Mouse (Mus musculus): Measurements from ENCODE around the gene Cfap46. TPM values are rescaled to one million over a fixed set of nuclear protein-coding genes. Genes with fewer than 3 reads are reported as not detected.

Cfap46 gene
- total RNA-seq (2018; cell fraction: chromatin; rRNA removed) = not detected
- not detected for total RNA-seq (2018; cell fraction: cytosol; rRNA removed)
- not detected for total RNA-seq (2018; cell fraction: nucleus; rRNA removed)
- polyA plus RNA-seq (2018) = not detected in 3 replicates

DNA sequence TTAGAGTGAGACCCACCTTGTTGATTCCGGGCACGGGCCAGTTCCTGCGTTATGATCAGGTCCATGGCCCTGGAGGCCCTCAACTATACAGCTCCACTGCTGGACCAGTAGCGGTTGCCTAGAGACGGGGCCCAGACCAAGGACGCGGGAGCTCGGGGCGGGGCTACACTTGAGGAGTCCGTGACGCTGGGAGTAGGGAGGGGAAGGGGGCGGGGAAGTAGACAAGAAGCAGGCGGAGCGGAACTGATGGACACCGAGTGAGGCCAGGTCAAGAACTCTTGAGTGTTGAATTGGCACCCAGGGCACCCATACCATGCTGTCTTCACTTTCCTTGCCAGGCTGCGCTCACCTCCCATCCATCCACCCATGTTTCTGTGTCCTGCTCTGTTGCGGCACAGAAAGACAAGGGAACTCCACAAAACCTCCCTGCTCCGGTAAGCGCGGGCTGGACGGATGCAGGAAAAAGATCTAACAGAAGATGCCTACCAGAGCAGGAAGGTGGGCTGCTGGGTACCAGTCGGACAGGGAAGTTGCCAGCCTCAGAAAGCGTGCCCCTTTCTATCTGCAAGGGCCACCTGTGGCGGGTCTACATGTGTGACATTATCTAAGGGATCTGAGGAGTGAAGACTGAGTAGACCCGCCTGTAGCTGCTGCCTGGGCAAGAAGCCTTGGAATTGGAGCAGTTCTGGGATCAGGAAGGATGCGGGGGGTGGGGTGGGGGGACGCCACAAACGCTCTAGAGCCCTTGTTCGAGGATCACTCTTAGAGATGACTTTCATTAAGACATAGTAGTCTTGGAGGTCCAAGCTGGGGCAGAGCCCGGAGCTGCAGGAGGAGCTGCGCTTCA lies at the start of gene Cfap46:
TSS of gene Cfap46 (minus strand) at position 112 of the 847 bp plus-strand sequence.
- H3K4me3 ChIP-seq (ENCODE audit: inconsistent target) = peak within 1 kb of the TSS; percentile 19; the same call in 1 of the 2 replicates
- no peak within 1 kb of the TSS for H3K27ac ChIP-seq
- 3% methylated on average over 31 of the region's 31 CpGs for WGBS (ENCODE audit: missing documents)
- H3K36me3 ChIP-seq (ENCODE audit: inconsistent target) = no peaks in the 10 kb centered on the region
- no peaks in the 10 kb centered on the region for H3K79me2 ChIP-seq (ENCODE audit: inconsistent target)

DNA sequence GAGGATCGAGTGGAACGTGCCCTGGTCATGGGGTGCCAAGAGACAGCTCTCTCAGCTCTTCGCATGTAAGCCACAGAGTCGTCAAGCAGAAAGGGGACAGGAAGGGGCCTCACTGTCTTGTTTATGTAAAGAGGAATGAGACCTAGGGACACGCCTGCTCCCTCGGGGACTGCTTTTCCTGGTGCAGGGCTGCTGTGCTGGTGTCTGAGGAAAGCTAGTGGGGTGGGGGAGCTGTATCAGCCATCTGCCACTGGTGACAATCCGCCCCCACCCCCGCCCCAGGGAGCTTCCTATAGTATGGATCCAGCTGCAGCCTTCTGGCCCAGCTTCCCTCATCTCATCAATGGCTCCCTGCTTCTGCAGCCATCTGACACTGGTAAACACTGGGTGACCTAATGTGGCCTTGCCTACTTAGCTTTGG lies 47.7 kb upstream of the Cfap46 start:
- H3K36me3 ChIP-seq (ENCODE audit: inconsistent target) = no peaks in the 10 kb centered on the region
- no peaks in the 10 kb centered on the region for H3K79me2 ChIP-seq (ENCODE audit: inconsistent target)
- no peak overlapping the region for H3K4me3 ChIP-seq (ENCODE audit: inconsistent target)
- no peak overlapping the region for H3K27ac ChIP-seq
- WGBS (ENCODE audit: missing documents) = 26% methylated on average over 8 of the region's 8 CpGs

DNA sequence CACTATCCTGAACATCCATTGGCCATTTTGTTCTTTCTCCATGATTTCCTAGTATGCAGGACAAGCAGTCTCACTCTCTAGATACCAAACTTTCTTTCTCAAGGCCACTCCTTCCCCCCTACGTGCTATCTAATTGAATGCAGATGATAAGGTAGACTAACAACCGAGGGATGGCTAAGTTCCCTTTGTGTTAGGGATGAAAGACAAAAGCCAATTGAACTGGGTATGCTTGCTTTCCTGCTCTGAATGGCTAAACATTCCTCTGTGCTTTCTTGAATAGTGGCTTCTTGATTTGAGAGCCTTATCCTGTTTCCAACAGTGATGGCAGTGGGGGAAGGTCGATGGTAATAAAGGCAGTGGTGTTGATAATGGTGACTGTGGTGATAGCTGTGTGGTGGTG lies 43.5 kb upstream of the Cfap46 start:
- WGBS (ENCODE audit: missing documents) = 49% methylated on average over 3 of the region's 3 CpGs
- Histone ChIP-seq H3K36me3 (ENCODE audit: inconsistent target) (no peaks in the 10 kb centered on the region), H3K79me2 (ENCODE audit: inconsistent target) (no peaks in the 10 kb centered on the region), H3K4me3 (ENCODE audit: inconsistent target) (no peak overlapping the region), H3K27ac (no peak overlapping the region)

DNA sequence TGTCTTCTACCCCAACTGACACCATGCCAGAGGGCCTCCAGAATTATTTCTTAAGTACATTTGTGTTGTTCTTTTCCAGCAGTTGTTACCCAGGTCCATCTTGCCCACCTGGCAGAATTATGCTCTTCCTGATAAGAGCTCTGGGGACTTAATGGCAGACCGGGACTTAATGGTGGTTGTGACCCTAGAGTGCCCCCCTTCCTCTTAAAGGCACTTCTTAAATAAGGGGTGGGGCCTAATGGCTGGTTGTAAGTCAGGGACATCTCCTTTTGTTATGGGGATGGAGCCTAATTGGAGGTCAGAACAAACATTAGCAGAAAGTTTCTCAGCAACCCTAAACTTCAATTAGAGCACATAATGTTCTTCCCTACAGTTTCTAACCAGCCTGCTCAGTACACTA lies 42.0 kb upstream of the Cfap46 start:
- WGBS (ENCODE audit: missing documents) = 47% methylated on average over 1 of the region's 1 CpGs
- H3K27ac ChIP-seq = no peak overlapping the region
- H3K36me3 ChIP-seq (ENCODE audit: inconsistent target) = no peaks in the 10 kb centered on the region

DNA sequence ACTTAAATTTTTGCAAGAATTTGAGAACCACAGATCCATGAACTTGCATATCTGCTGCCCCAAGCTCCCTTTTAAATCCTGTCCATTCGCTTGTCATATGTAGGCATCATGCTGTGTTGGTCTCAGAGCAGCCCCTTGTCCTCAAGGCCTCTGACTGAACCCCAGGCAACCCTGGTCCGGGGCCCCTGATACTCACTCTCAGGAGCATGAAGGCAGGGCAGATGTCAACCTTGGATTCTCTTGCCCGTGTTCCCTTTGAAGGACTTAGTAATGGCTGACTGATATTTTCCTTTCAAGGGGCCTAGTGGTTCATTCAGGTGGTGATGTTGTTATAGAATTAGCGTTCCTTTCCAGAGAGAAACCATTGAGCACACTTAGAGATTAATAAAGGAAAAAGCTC lies 40.4 kb upstream of the Cfap46 start:
- H3K79me2 ChIP-seq (ENCODE audit: inconsistent target) = no peaks in the 10 kb centered on the region
- no peak overlapping the region for H3K4me3 ChIP-seq (ENCODE audit: inconsistent target)
- WGBS (ENCODE audit: missing documents) = 94% methylated on average over 4 of the region's 4 CpGs
- no peak overlapping the region for H3K27ac ChIP-seq
- H3K36me3 ChIP-seq (ENCODE audit: inconsistent target) = no peaks in the 10 kb centered on the region

More for the DNA sequence above, 42.0 kb upstream of the Cfap46 start:
- H3K4me3 ChIP-seq (ENCODE audit: inconsistent target) = no peak overlapping the region
- H3K79me2 ChIP-seq (ENCODE audit: inconsistent target) = no peaks in the 10 kb centered on the region

DNA sequence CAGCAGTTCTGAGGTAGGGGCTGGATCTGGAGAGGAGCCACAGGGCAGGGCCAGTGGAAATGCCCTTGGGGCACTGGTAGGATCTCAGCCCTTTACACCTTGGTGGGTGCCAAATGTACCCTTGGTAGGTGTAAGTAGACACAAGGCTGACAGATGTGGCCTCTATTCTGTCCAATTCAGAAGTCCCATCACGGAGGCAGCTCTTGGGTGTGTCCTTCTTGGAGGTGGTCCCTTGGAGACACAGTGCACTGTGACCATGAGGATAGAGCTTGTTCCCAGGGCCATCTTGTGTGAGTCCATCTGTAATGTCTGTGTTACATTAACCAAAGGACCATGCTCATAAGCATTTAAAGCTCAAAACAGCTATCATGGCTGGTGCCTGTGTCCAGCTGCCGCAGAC lies 37.6 kb upstream of the Cfap46 start:
- H3K4me3 ChIP-seq (ENCODE audit: inconsistent target) = no peak overlapping the region
- no peak overlapping the region for H3K27ac ChIP-seq
- no peaks in the 10 kb centered on the region for H3K79me2 ChIP-seq (ENCODE audit: inconsistent target)
- WGBS (ENCODE audit: missing documents) = 88% methylated on average over 2 of the region's 2 CpGs
- H3K36me3 ChIP-seq (ENCODE audit: inconsistent target) = no peaks in the 10 kb centered on the region

DNA sequence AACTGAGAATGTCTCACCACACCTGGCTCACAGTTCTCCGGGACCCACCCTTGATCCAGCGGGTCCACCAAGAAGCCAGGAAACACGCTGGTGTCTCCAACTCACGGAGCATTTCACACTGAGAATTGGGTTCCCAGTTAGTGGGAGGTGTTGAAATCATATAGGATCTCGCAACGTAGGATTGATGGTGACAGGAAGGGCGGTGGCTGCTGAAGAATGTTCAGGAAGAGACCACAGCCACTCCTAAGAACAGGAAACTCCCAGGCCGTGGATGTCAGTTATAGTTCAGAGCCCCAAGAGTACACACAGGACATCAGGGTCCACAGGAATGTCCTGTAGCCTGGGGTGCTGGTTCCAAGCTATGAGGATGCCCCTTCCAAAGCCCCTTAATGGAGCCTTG lies 34.2 kb upstream of the Cfap46 start:
- Histone ChIP-seq H3K79me2 (ENCODE audit: inconsistent target) (no peaks in the 10 kb centered on the region), H3K4me3 (ENCODE audit: inconsistent target) (no peak overlapping the region), H3K27ac (no peak overlapping the region), H3K36me3 (ENCODE audit: inconsistent target) (no peaks in the 10 kb centered on the region)
- 63% methylated on average over 8 of the region's 8 CpGs for WGBS (ENCODE audit: missing documents)

DNA sequence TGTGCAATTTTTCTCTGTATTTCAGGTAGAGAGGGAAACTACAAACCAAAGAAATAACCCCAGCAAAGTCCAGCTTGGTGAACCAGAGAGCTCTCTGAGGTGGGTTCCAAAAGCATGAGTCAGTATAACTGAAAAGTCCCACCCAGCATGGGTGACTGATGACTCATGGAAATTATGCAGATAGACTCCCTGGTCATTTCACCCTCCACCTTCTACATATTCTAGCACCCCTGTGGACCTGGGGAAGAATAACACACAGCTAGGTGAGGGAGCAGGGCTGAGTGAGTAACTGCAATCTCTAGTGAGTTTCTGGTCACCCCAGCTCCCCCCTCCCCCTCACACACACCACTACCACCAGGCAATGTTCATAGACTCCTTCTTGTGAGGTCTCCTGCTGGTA lies 28.2 kb upstream of the Cfap46 start:
- Histone ChIP-seq H3K4me3 (ENCODE audit: inconsistent target) (no peak overlapping the region), H3K27ac (no peak overlapping the region), H3K36me3 (ENCODE audit: inconsistent target) (no peaks in the 10 kb centered on the region), H3K79me2 (ENCODE audit: inconsistent target) (no peaks in the 10 kb centered on the region)

DNA sequence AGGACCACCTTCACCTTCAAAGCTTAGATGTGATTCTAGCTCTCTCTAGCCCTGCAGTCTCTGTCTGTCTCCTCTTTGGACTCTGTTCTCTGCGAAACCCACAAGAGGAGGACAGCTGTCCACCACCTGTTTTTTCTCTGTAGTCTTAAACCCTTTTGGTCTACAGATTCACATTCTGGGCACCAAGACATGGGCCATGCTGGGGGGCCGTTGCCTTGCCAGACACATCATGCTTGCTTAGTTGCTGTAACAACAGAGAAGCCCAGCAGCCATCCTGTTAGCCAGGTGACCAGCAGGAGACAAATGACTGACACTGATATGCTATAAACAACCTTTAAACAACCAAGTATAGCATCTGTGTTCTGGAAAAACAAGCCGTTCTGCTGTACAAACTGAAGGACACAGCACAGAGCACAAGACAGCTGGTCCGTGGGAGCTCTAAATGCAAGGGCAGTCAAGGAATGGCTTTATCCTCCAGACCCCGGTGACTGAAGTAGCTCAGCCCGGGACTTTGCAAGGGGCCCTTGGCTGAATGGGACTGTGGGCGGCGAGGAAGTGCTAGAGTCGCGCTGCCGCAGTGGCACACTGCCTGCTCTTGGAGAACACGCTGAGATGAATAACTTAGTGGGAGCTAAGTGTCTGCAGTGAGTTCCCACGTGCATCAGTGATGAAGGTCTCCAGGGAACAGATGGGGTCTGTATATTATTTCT lies 22.9 kb upstream of the Cfap46 start:
- Histone ChIP-seq H3K79me2 (ENCODE audit: inconsistent target) (no peaks in the 10 kb centered on the region), H3K4me3 (ENCODE audit: inconsistent target) (no peak overlapping the region), H3K27ac (no peak overlapping the region), H3K36me3 (ENCODE audit: inconsistent target) (no peaks in the 10 kb centered on the region)
- 62% methylated on average over 13 of the region's 13 CpGs for WGBS (ENCODE audit: missing documents)

DNA sequence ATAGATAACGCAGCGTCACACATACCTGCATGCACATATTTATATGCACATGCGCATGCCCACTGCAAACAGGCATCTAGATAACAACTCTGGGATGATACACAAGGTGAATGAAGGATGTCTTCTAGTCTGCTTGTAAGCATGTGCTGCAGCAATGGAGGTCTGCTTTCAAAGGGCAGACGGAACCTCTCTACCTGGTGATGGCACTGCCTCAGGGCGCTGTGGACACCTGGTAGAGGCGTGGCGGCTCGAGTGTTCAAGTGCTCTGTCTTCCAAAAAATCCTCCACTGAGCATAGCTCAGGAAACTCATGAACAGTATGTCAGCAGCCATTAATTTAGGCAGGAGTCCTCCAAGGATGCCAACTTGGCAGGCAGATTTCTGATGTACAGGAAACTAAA lies 22.2 kb upstream of the Cfap46 start:
- Histone ChIP-seq H3K36me3 (ENCODE audit: inconsistent target) (no peaks in the 10 kb centered on the region), H3K27ac (no peak overlapping the region), H3K4me3 (ENCODE audit: inconsistent target) (no peak overlapping the region), H3K79me2 (ENCODE audit: inconsistent target) (no peaks in the 10 kb centered on the region)
- 96% methylated on average over 8 of the region's 8 CpGs for WGBS (ENCODE audit: missing documents)

DNA sequence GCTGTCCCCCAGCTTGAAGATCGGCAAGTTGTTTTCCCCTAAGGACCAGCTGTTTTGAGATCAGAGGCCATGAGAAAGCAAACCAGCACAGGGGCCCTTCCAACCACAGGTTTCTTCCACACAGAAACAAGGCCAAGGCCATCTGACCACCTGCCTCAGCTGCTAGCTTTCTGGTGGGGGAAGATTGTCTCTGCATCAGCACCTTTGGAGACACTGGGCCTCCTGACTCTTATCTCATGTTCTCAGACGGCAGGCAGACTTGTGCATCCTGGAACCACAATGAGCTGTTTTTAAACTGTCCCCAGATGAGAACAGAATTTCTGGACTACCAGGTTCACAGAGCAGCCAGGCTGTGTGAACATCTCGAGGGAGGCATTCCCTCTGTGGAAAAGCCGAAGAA lies 21.5 kb upstream of the Cfap46 start:
- H3K36me3 ChIP-seq (ENCODE audit: inconsistent target) = no peaks in the 10 kb centered on the region
- no peak overlapping the region for H3K4me3 ChIP-seq (ENCODE audit: inconsistent target)
- no peak overlapping the region for H3K27ac ChIP-seq
- 60% methylated on average over 4 of the region's 4 CpGs for WGBS (ENCODE audit: missing documents)
- no peaks in the 10 kb centered on the region for H3K79me2 ChIP-seq (ENCODE audit: inconsistent target)

DNA sequence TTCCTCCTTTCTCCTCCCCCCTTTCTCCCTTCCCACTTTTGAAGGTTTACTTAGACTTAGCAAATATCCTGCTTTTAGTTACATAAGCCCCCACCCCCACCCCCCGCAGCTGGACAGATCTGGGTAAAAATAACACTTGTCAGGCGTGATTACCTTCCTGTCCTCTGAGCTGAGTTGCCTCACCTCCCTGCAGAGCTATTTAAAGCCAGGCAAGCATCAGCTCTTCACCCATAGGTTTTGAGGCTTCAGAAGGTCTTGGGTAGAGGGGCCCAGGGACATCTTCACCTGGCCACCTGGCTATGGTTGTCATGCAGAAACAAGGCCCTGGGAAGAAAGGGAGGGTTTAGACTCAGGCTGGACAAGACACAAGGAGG lies 20.2 kb upstream of the Cfap46 start:
- Histone ChIP-seq H3K79me2 (ENCODE audit: inconsistent target) (no peaks in the 10 kb centered on the region), H3K4me3 (ENCODE audit: inconsistent target) (no peak overlapping the region), H3K36me3 (ENCODE audit: inconsistent target) (no peaks in the 10 kb centered on the region), H3K27ac (no peak overlapping the region)
- WGBS (ENCODE audit: missing documents) = 0% methylated on average over 1 of the region's 2 CpGs

DNA sequence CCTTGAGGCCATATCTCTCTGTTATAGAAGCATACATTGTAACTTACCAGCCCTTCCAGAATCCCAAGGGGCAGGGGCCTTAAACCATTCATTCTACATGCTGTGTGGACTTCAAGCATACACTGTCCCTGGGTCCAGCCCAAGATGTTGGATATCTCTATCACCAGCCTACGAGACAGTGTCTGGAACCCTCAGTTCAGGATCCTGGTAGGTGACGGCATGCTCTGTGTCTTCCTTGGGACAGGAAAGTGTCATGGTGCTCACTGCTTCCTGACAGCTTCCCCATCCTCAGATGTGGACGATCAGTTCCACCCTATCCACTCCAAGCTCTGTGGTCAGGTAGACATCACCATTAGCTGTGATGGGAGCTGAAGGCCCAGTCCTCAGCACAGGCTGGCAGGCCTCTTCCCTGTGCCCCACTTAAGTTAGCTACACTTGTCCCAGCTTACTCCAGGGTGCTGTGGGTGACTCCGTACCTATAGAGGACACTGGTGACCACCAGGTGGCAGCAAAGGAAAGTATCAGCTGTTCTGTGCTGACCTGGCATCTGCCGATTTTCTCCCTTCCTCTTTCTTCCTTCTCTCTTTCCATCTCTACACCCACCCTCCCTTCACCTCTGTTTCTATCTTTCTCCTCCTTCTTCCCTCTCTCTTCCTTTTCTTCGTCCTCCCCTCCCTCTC lies 19.7 kb upstream of the Cfap46 start:
- H3K36me3 ChIP-seq (ENCODE audit: inconsistent target) = no peaks in the 10 kb centered on the region
- H3K27ac ChIP-seq = no peak overlapping the region
- H3K79me2 ChIP-seq (ENCODE audit: inconsistent target) = no peaks in the 10 kb centered on the region
- 30% methylated on average over 6 of the region's 6 CpGs for WGBS (ENCODE audit: missing documents)
- H3K4me3 ChIP-seq (ENCODE audit: inconsistent target) = no peak overlapping the region

DNA sequence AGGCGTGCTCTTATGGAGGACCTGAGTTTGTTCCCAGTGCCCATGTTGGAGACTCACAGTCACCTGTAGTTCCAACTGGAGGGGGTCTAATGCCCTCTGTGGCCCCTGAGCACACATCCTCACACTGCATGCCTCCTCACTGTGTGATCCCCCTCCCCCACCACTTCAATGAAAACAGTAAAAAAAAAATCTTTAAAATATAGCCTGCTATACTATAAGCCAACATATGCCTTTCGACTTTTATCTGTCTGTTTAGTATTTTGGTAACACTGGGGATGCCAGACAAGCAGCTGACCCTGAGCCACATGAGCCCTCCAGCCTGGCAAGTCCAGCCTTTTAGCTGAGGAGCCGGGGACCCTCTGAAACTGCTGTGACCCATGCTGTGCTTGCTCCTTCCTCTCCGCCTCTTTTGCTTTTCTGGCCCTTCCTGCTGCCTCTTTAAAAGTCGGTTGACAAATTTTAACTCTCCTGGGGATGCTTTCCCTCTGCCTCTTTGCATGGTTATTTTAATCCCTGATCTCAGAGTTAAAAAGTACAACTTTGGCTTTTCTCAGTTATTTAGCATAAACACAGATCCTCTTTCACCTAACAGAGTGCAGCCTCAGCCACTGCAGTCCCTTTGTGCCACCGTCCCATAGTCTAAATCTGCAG lies 18.2 kb upstream of the Cfap46 start:
- 61% methylated on average over 6 of the region's 6 CpGs for WGBS (ENCODE audit: missing documents)
- H3K27ac ChIP-seq = no peak overlapping the region
- no peak overlapping the region for H3K4me3 ChIP-seq (ENCODE audit: inconsistent target)
- no peaks in the 10 kb centered on the region for H3K79me2 ChIP-seq (ENCODE audit: inconsistent target)
- no peaks in the 10 kb centered on the region for H3K36me3 ChIP-seq (ENCODE audit: inconsistent target)
